In genomic region chr12:32000464-32000863, GRCm38 (mm10) we compare ENCODE assay signal across 26 mouse cellular contexts. TPM values are rescaled to one million over a fixed set of nuclear protein-coding genes. Genes with fewer than 3 reads are reported as not detected.
A peak's percentile ranks its signal among the peaks of the same experiment; 100 is the strongest.
DNase-seq lines count a peak whose midpoint lies in the region; ATAC-seq lines count a peak whose summit lies in the region.
"Had no signal": no experiment of that assay in that cellular context is flagged by ENCODE, and none has a peak within 500 bp of the region (broad histone marks: within the 10 kb centered on the region; RNA-seq: fewer than 3 reads in every experiment).

No protein-coding gene starts in this region.

- peaks cover 30% of the 10 kb centered on the region for H3K36me3 ChIP-seq in liver, embryonic 12.5 days
- H3K36me3 ChIP-seq: embryonic facial prominence, embryonic 12.5 days; embryonic facial prominence, embryonic 15.5 days; forebrain, embryonic 15.5 days; hindbrain, embryonic 13.5 days had no signal

- H3K27ac ChIP-seq in liver, embryonic 12.5 days: peak overlapping the region; percentile 28; the same call in 1 of the 2 replicates
- H3K27ac ChIP-seq: embryonic facial prominence, embryonic 12.5 days; embryonic facial prominence, embryonic 15.5 days; hindbrain, embryonic 10.5 days; hindbrain, embryonic 13.5 days had no signal

- no peak overlapping the region for H3K4me2 ChIP-seq in liver, embryonic 12.5 days
- H3K4me2 ChIP-seq: embryonic facial prominence, embryonic 12.5 days; embryonic facial prominence, embryonic 15.5 days; forebrain, embryonic 15.5 days; heart, embryonic 11.5 days; hindbrain, embryonic 13.5 days had no signal

- no peak for DNase-seq in liver
- peak; percentile 9 for DNase-seq in thymus, postnatal 0 days (ENCODE audit: low spot score)
- DNase-seq in thymus, postnatal 10 days (ENCODE audit: low spot score in 2 of 2): no peak
- DNase-seq in cerebellum, postnatal 36 days: no peak
- no peak for DNase-seq in heart, postnatal 10 days
- DNase-seq: adrenal gland, postnatal 10 days; adrenal gland, postnatal 36 days; B cell, adult 2 months; cerebellum, adult 18-20 months; cerebellum, adult 9-10 months; cerebellum, postnatal 14 days; gastrocnemius, postnatal 10 days; gastrocnemius, postnatal 36 days; heart, adult 11 months; heart, postnatal 36 days had no signal

- H3K9ac ChIP-seq in liver, embryonic 12.5 days: no peak overlapping the region
- H3K9ac ChIP-seq: embryonic facial prominence, embryonic 12.5 days; embryonic facial prominence, embryonic 15.5 days; forebrain, embryonic 15.5 days; hindbrain, embryonic 13.5 days had no signal

- peaks cover 66% of the 10 kb centered on the region for H3K4me1 ChIP-seq in liver, embryonic 12.5 days
- H3K4me1 ChIP-seq: embryonic facial prominence, embryonic 12.5 days had no signal

- WGBS in liver, embryonic 12.5 days (ENCODE audit: insufficient replicate concordance): 30% methylated on average over 7 of the region's 7 CpGs

- ATAC-seq in liver, embryonic 12.5 days: no peak
- peak; percentile 10; the same call in 1 of the 2 replicates for ATAC-seq in granulocyte monocyte progenitor cell, adult 5-6 weeks (replicated peaks; ENCODE audit: poor library complexity, severe bottlenecking)
- ATAC-seq: forebrain, embryonic 15.5 days; hindbrain, embryonic 16.5 days; Patski had no signal

- H3K27me3 ChIP-seq in liver, embryonic 12.5 days (replicated peaks): no peaks in the 10 kb centered on the region
- H3K27me3 ChIP-seq: CH12.LX; embryonic facial prominence, embryonic 12.5 days; embryonic facial prominence, embryonic 15.5 days; forebrain, embryonic 15.5 days; hindbrain, embryonic 13.5 days; Patski had no signal

- intact Hi-C loops in heart, postnatal 10 days (cut with DNase I): no loop called here

- no peak overlapping the region for H3K4me3 ChIP-seq in liver, embryonic 12.5 days
- H3K4me3 ChIP-seq: embryonic facial prominence, embryonic 12.5 days; embryonic facial prominence, embryonic 15.5 days; forebrain, embryonic 15.5 days; hindbrain, embryonic 10.5 days; hindbrain, embryonic 13.5 days had no signal

- no peaks in the 10 kb centered on the region for H3K9me3 ChIP-seq in liver, embryonic 12.5 days (replicated peaks)
- H3K9me3 ChIP-seq: embryonic facial prominence, embryonic 12.5 days; embryonic facial prominence, embryonic 15.5 days; forebrain, embryonic 15.5 days had no signal

RNA-seq across cellular contexts. Expression of gene Hbp1, which starts 50.1 kb away (rescaled TPM):
- 33.7 and 36.6 TPM in 2 replicates for polyA plus RNA-seq in liver, embryonic 12.5 days (2016; fragmentation: Nextera tagmentation; extraction: Ambion mirVana)
- polyA plus RNA-seq in thymus, postnatal 0 days (2015; fragmentation: Nextera tagmentation; extraction: Ambion mirVana): 83.5 and 91.0 TPM in 2 replicates
- total RNA-seq in granulocyte monocyte progenitor cell, adult 5-6 weeks (2014; fragmentation: Nextera tagmentation): 39.9 and 43.5 TPM in 2 replicates
- total RNA-seq in granulocyte monocyte progenitor cell, adult 5-6 weeks (2017): 40.6 and 53.1 TPM in 2 replicates
- 10 to 100 TPM; 87.8 to 90.0 TPM for total RNA-seq in heart, postnatal 10 days (2021)
